Mouse (Mus musculus) midbrain, embryonic 14.5 days (tissue): ENCODE results near the gene Cadm2. TPM values are rescaled to one million over a fixed set of nuclear protein-coding genes. Genes with fewer than 3 reads are reported as not detected.

Experiments
- ATAC-seq: fragments of 200-750 bp; cut with Nextera tagmentation; 2 replicates; pipeline ENCODE4 v1.8.0; 2017; ENCODE audit warnings: moderate number of reproducible peaks, moderate library complexity; ENCODE audit not compliant: low FRiP score, low TSS enrichment
- DNase-seq: peaks from one replicate; pipeline ENCODE4 v3.0.0-alpha.2; 2015
- H3K27ac ChIP-seq: fragments of 300-500 bp; sonication (generic); replicated peaks from 2 replicates; pipeline ENCODE4 v1.5.1; 2014; ENCODE audit warnings: mild to moderate bottlenecking, low read depth, low read length, moderate library complexity
- H3K27me3 ChIP-seq: fragments of 300-500 bp; sonication (generic); 2 replicates; pipeline ENCODE4 v1.6.1; 2014; ENCODE audit warnings: low read length, control low read depth, mixed read lengths; ENCODE audit not compliant: control insufficient read depth, insufficient read depth
- H3K36me3 ChIP-seq: fragments of 300-500 bp; sonication (generic); 2 replicates; pipeline ENCODE4 v1.6.1; 2014; ENCODE audit warnings: low read length, control low read depth; ENCODE audit not compliant: control insufficient read depth, insufficient read depth
- H3K4me1 ChIP-seq: fragments of 300-500 bp; sonication (generic); 2 replicates; pipeline ENCODE4 v1.6.1; 2014; ENCODE audit warnings: mild to moderate bottlenecking, antibody characterized with exemption, low read length, control low read depth; ENCODE audit not compliant: control insufficient read depth, insufficient read depth
- H3K4me2 ChIP-seq: fragments of 300-500 bp; sonication (generic); 2 replicates; pipeline ENCODE4 v1.6.1; 2014; ENCODE audit warnings: mild to moderate bottlenecking, low read length, moderate library complexity
- H3K4me3 ChIP-seq: fragments of 300-500 bp; sonication (generic); replicated peaks from 2 replicates; pipeline ENCODE4 v1.5.1; 2014; ENCODE audit warnings: low read depth, low read length
- H3K9ac ChIP-seq: fragments of 300-500 bp; sonication (generic); replicated peaks from 2 replicates; pipeline ENCODE4 v1.6.1; 2014; ENCODE audit warnings: mild to moderate bottlenecking, low read length, moderate library complexity
- H3K9me3 ChIP-seq: fragments of 300-500 bp; sonication (generic); 2 replicates; pipeline ENCODE4 v1.6.1; 2016; ENCODE audit warnings: low read length, control low read depth, mixed read lengths; ENCODE audit not compliant: control insufficient read depth
- WGBS: fragments of 180-500 bp; shearing (Covaris S2); extraction: QIAGEN DNeasy Blood & Tissue Kit; methylation state at CpG from one replicate; pipeline ENCODE4 v1.1.7; 2014; 5-methylcytosine and 5-hydroxymethylcytosine counted together
- polyA plus RNA-seq: library from polyadenylated mRNA; unstranded; fragments of >200 nt; fragmentation: Nextera tagmentation; extraction: Ambion mirVana; gene quantifications from 2 replicates; pipeline ENCODE4 v1.2.1, GENCODE M21; 2014

Cadm2 gene
- polyA plus RNA-seq, 1 experiment from 2014 or later, result 42.6 TPM

GRCm38 (mm10) chr16:66650348-66651012 lies 970.2 kb downstream of the Cadm2 start:
- Histone ChIP-seq H3K4me1 (no peaks in the 10 kb centered on the region), H3K27me3 (no peaks in the 10 kb centered on the region), H3K36me3 (no peaks in the 10 kb centered on the region), H3K9me3 (no peaks in the 10 kb centered on the region), H3K4me3 (no peak overlapping the region), H3K27ac (no peak overlapping the region), H3K4me2 (no peak overlapping the region), H3K9ac (no peak overlapping the region)
- DNase-seq, result no peak
- WGBS, result 88% methylated on average over 11 of the region's 11 CpGs
- ATAC-seq, result no peak

DNA sequence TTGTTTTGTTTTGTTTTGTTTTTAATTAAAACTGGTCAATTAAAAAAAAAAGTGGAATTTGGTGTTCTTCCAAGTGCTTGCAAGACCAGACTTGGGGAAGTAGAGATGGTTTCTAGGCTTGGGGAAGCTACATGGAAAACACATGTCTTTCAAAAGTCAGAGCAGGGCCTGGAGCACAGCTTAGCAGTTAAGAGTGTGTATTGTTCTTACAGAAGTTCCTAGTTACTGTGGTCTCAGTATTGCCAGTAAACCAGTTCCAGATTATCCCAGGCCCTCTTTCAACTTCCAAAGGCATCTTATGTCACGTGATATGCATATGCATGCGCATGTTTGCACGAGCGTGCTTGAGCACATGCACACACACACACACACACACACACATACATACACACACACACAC lies 972.9 kb downstream of the Cadm2 start:
- Histone ChIP-seq H3K9me3 (no peaks in the 10 kb centered on the region), H3K27me3 (no peaks in the 10 kb centered on the region), H3K27ac (no peak overlapping the region), H3K4me2 (no peak overlapping the region), H3K4me1 (no peaks in the 10 kb centered on the region), H3K4me3 (no peak overlapping the region), H3K9ac (no peak overlapping the region), H3K36me3 (no peaks in the 10 kb centered on the region)
- 93% methylated on average over 4 of the region's 4 CpGs for WGBS
- no peak for DNase-seq
- no peak for ATAC-seq

DNA sequence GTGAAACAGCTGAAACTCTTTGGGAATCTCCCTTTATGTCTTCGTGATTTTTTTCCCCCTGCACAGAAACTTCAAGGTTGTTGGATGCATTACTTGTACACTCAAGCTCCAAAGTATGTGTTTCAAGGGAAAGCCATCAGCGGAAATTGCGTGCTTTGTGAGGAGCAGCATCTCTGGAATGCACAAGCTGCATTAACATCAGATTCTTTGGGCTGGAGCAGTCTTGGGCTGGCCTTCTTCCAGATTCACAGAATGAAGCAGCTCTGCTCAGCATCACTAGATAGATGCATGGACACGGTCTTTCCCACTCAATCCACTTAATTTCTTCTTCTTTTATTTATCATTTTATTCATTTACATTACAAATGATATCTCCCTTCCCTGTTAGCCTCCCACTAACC lies 977.1 kb downstream of the Cadm2 start:
- ATAC-seq (no peak), DNase-seq (no peak)
- no peaks in the 10 kb centered on the region for H3K36me3 ChIP-seq
- 78% methylated on average over 4 of the region's 4 CpGs for WGBS
- H3K4me1 ChIP-seq, result no peaks in the 10 kb centered on the region
- no peak overlapping the region for H3K9ac ChIP-seq
- H3K27ac ChIP-seq, result no peak overlapping the region
- H3K4me3 ChIP-seq, result no peak overlapping the region
- no peaks in the 10 kb centered on the region for H3K27me3 ChIP-seq
- no peaks in the 10 kb centered on the region for H3K9me3 ChIP-seq
- H3K4me2 ChIP-seq, result no peak overlapping the region

DNA sequence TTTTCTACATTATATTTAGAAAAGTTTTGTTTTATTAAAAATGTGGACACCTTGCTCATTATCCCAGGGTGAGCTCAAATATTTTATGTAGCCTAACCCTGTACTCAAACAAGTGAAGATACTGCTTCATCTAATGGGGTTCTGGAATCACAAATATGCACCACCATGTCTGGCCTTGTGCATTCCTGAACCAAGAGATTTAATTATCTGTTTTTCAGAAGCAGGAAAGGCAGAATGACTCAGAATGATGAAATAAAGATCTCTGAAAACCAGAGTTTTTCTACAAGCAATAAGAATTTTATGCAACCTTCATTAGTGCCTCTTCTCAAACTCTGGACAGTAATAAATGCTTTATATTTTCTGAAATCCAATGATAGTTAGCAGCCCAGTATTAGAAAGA lies 993.2 kb downstream of the Cadm2 start:
- Histone ChIP-seq H3K4me3 (no peak overlapping the region), H3K9me3 (no peaks in the 10 kb centered on the region), H3K4me1 (no peaks in the 10 kb centered on the region), H3K9ac (no peak overlapping the region), H3K36me3 (no peaks in the 10 kb centered on the region), H3K27me3 (no peaks in the 10 kb centered on the region), H3K27ac (no peak overlapping the region), H3K4me2 (no peak overlapping the region)
- ATAC-seq (no peak), DNase-seq (no peak)

- Histone ChIP-seq H3K4me2 (no peak overlapping the region), H3K4me3 (no peak overlapping the region), H3K9me3 (no peaks in the 10 kb centered on the region), H3K4me1 (no peaks in the 10 kb centered on the region), H3K27ac (no peak overlapping the region), H3K36me3 (no peaks in the 10 kb centered on the region), H3K9ac (no peak overlapping the region), H3K27me3 (no peaks in the 10 kb centered on the region)
- 50% methylated on average over 1 of the region's 1 CpGs for WGBS
- ATAC-seq (no peak), DNase-seq (no peak)
Measured at GRCm38 (mm10) chr16:66622423-66622822, 998.3 kb downstream of the Cadm2 start.

GRCm38 (mm10) chr16:66612624-66613023 lies 1008.1 kb downstream of the Cadm2 start:
- DNase-seq (no peak), ATAC-seq (no peak)
- Histone ChIP-seq H3K27ac (no peak overlapping the region), H3K9ac (no peak overlapping the region), H3K4me1 (no peaks in the 10 kb centered on the region), H3K9me3 (no peaks in the 10 kb centered on the region), H3K36me3 (no peaks in the 10 kb centered on the region), H3K4me2 (no peak overlapping the region), H3K27me3 (no peaks in the 10 kb centered on the region), H3K4me3 (no peak overlapping the region)
- WGBS, result 44% methylated on average over 5 of the region's 5 CpGs
